In genomic region chr3:130818467-130819030, GRCm38 (mm10) we compare ENCODE assay signal across 8 mouse cellular contexts.
DNase-seq lines count a peak whose midpoint lies in the region; ATAC-seq lines count a peak whose summit lies in the region.

No protein-coding gene starts in this region.

- 5% methylated on average over 18 of the region's 18 CpGs for WGBS in intestine, embryonic 15.5 days

- no peaks in the 10 kb centered on the region for H3K4me1 ChIP-seq in intestine, embryonic 15.5 days (replicated peaks)

- no peaks in the 10 kb centered on the region for H3K9me3 ChIP-seq in intestine, embryonic 15.5 days

- peak overlapping the region; percentile 67 for H3K4me2 ChIP-seq in intestine, embryonic 15.5 days (replicated peaks)

- H3K4me3 ChIP-seq in intestine, embryonic 15.5 days (replicated peaks), result peak overlapping the region; percentile 15

- no peak overlapping the region for H3K27ac ChIP-seq in intestine, embryonic 15.5 days

- peak; percentile 87 for ATAC-seq in intestine, embryonic 15.5 days

- intact Hi-C loops in gastrocnemius, postnatal 36 days (cut with DNase I), result no loop called here
- intact Hi-C loops in left cerebral cortex, postnatal 14 days (cut with DNase I), result loop anchor here (2.0 kb wide), 1 partner anchor 418 kb away; no protein-coding TSS in a partner anchor

- peak; percentile 87 to 96 for DNase-seq in adrenal gland, adult (ENCODE audit: inconsistent age in 2 of 2, low spot score in 1 of 2)
- peak; percentile 95 for DNase-seq in embryo, embryonic 11 days
- DNase-seq in gastrocnemius, postnatal 36 days, result peak; percentile 65 to 73
- DNase-seq in left cerebral cortex, postnatal 14 days (ENCODE audit: low spot score in 2 of 2), result peak; percentile 86 to 92
- peak; percentile 92 for DNase-seq in mesoderm, embryonic 11.5 days (ENCODE audit: low read depth, low spot score)
- DNase-seq in right cerebral cortex, postnatal 25 days, result peak; percentile 85
- DNase-seq in urinary bladder, postnatal 36 days (ENCODE audit: low spot score in 2 of 2), result peak; percentile 78 to 83

- H3K27me3 ChIP-seq in intestine, embryonic 15.5 days (replicated peaks), result no peaks in the 10 kb centered on the region

- no peaks in the 10 kb centered on the region for H3K36me3 ChIP-seq in intestine, embryonic 15.5 days

- no peak overlapping the region for H3K9ac ChIP-seq in intestine, embryonic 15.5 days
